Mouse (Mus musculus): ENCODE results near the gene Xylt2. TPM values are rescaled to one million over a fixed set of nuclear protein-coding genes. Genes with fewer than 3 reads are reported as not detected.
"Not testable (repeated sequence)": the region's sequence is repeated elsewhere in the genome, so short reads cannot be mapped to it uniquely, and the experiment has no call there.

Xylt2 gene
- polyA plus RNA-seq, 1 experiment from 2014 or later: 17.5 TPM

GRCm38 (mm10) chr11:94653663-94654436 is 23.5 kb downstream of the Xylt2 start, which contains the start of the genes Mrpl27 and Eme1:
Mrpl27 (plus strand) TSS chr11:94653767.
Eme1 (minus strand) TSS chr11:94653964.
- ATAC-seq (ENCODE audit: low read depth): peak; percentile 92
- Histone ChIP-seq H3K27ac (ENCODE audit: low read length) (peak within 1 kb of the TSS; percentile 93), H3K36me3 (ENCODE audit: control insufficient read depth, insufficient read depth, low read length) (peaks cover 14% of the 10 kb centered on the region), H3K27me3 (ENCODE audit: control insufficient read depth, insufficient read depth, low read depth, low read length) (no peaks in the 10 kb centered on the region), H3K9me3 (ENCODE audit: control insufficient read depth, low read length) (no peaks in the 10 kb centered on the region), H3K4me2 (ENCODE audit: low read depth, low read length) (peak within 1 kb of the TSS; percentile 91), H3K9ac (ENCODE audit: low read length) (peak within 1 kb of the TSS; percentile 77), H3K4me3 (ENCODE audit: low read length) (peak within 1 kb of the TSS; percentile 78), H3K4me1 (replicated peaks; ENCODE audit: control insufficient read depth, insufficient read depth, low read length) (peaks cover 13% of the 10 kb centered on the region)
- WGBS: under 1% methylated on average over 32 of the region's 32 CpGs

GRCm38 (mm10) chr11:94652973-94653372 is 24.3 kb downstream of the Xylt2 start:
- no peak overlapping the region for H3K27ac ChIP-seq (ENCODE audit: low read length)
- peaks cover 14% of the 10 kb centered on the region for H3K36me3 ChIP-seq (ENCODE audit: control insufficient read depth, insufficient read depth, low read length)
- 41% methylated on average over 8 of the region's 8 CpGs for WGBS

DNA sequence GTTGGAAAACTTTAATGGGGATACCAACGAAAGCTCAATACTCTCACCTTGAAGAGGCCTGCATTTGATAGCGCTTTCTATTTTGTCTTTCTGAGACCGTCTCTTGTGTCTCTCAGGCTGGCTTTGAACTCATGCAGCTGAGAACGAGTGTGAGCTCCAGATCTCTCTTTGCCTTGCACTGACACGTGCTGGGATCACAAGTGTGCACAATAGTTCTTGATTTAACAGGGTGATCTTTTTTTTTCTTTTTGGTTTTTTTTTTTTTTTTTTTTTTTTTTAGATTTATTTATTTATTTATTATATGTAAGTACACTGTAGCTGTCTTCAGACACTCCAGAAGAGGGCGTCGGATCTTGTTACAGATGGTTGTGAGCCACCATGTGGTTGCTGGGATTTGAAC is 26.1 kb downstream of the Xylt2 start:
- H3K27me3 ChIP-seq (ENCODE audit: control insufficient read depth, insufficient read depth, low read depth, low read length): not testable (repeated sequence)

More at GRCm38 (mm10) chr11:94652973-94653372, 24.3 kb downstream of the Xylt2 start:
- Histone ChIP-seq H3K9ac (ENCODE audit: low read length) (peak overlapping the region; percentile 77), H3K4me3 (ENCODE audit: low read length) (peak overlapping the region; percentile 78), H3K9me3 (ENCODE audit: control insufficient read depth, low read length) (no peaks in the 10 kb centered on the region), H3K4me1 (replicated peaks; ENCODE audit: control insufficient read depth, insufficient read depth, low read length) (peaks cover 13% of the 10 kb centered on the region), H3K4me2 (ENCODE audit: low read depth, low read length) (peak overlapping the region; percentile 76), H3K27me3 (ENCODE audit: control insufficient read depth, insufficient read depth, low read depth, low read length) (no peaks in the 10 kb centered on the region)
- ATAC-seq (ENCODE audit: low read depth): no peak

GRCm38 (mm10) chr11:94646457-94646856 is 30.9 kb downstream of the Xylt2 start:
- Histone ChIP-seq H3K4me1 (replicated peaks; ENCODE audit: control insufficient read depth, insufficient read depth, low read length) (no peaks in the 10 kb centered on the region), H3K36me3 (ENCODE audit: control insufficient read depth, insufficient read depth, low read length) (peaks cover 60% of the 10 kb centered on the region), H3K27ac (ENCODE audit: low read length) (no peak overlapping the region), H3K4me2 (ENCODE audit: low read depth, low read length) (no peak overlapping the region), H3K27me3 (ENCODE audit: control insufficient read depth, insufficient read depth, low read depth, low read length) (no peaks in the 10 kb centered on the region), H3K4me3 (ENCODE audit: low read length) (no peak overlapping the region), H3K9ac (ENCODE audit: low read length) (no peak overlapping the region), H3K9me3 (ENCODE audit: control insufficient read depth, low read length) (no peaks in the 10 kb centered on the region)
- WGBS: 92% methylated on average over 4 of the region's 4 CpGs
- no peak for ATAC-seq (ENCODE audit: low read depth)

More for the DNA sequence above, 26.1 kb downstream of the Xylt2 start:
- not testable (repeated sequence) for ATAC-seq (ENCODE audit: low read depth); H3K27ac ChIP-seq (ENCODE audit: low read length); H3K9ac ChIP-seq (ENCODE audit: low read length); H3K4me2 ChIP-seq (ENCODE audit: low read depth, low read length); H3K4me3 ChIP-seq (ENCODE audit: low read length); H3K9me3 ChIP-seq (ENCODE audit: control insufficient read depth, low read length)
- Histone ChIP-seq H3K36me3 (ENCODE audit: control insufficient read depth, insufficient read depth, low read length) (peaks cover 29% of the 10 kb centered on the region), H3K4me1 (replicated peaks; ENCODE audit: control insufficient read depth, insufficient read depth, low read length) (peaks cover 13% of the 10 kb centered on the region)
- 95% methylated on average over 5 of the region's 7 CpGs for WGBS

- Histone ChIP-seq H3K27me3 (ENCODE audit: control insufficient read depth, insufficient read depth, low read depth, low read length) (no peaks in the 10 kb centered on the region), H3K4me1 (replicated peaks; ENCODE audit: control insufficient read depth, insufficient read depth, low read length) (no peaks in the 10 kb centered on the region), H3K9me3 (ENCODE audit: control insufficient read depth, low read length) (no peaks in the 10 kb centered on the region), H3K36me3 (ENCODE audit: control insufficient read depth, insufficient read depth, low read length) (peaks cover 62% of the 10 kb centered on the region), H3K4me2 (ENCODE audit: low read depth, low read length) (no peak overlapping the region), H3K9ac (ENCODE audit: low read length) (no peak overlapping the region), H3K27ac (ENCODE audit: low read length) (no peak overlapping the region), H3K4me3 (ENCODE audit: low read length) (no peak overlapping the region)
- 81% methylated on average over 8 of the region's 8 CpGs for WGBS
- no peak for ATAC-seq (ENCODE audit: low read depth)
Observed at GRCm38 (mm10) chr11:94644461-94645219, 32.7 kb downstream of the Xylt2 start.

- H3K36me3 ChIP-seq (ENCODE audit: control insufficient read depth, insufficient read depth, low read length): peaks cover 66% of the 10 kb centered on the region
- no peak overlapping the region for H3K9ac ChIP-seq (ENCODE audit: low read length)
- ATAC-seq (ENCODE audit: low read depth): no peak
- peaks cover 8% of the 10 kb centered on the region; the same call in 1 of the 2 replicates for H3K4me1 ChIP-seq (replicated peaks; ENCODE audit: control insufficient read depth, insufficient read depth, low read length)
- no peak overlapping the region for H3K27ac ChIP-seq (ENCODE audit: low read length)
- 90% methylated on average over 5 of the region's 5 CpGs for WGBS
- H3K4me3 ChIP-seq (ENCODE audit: low read length): no peak overlapping the region
- no peaks in the 10 kb centered on the region for H3K27me3 ChIP-seq (ENCODE audit: control insufficient read depth, insufficient read depth, low read depth, low read length)
- no peak overlapping the region for H3K4me2 ChIP-seq (ENCODE audit: low read depth, low read length)
- no peaks in the 10 kb centered on the region for H3K9me3 ChIP-seq (ENCODE audit: control insufficient read depth, low read length)
Observed at GRCm38 (mm10) chr11:94634431-94634830, 42.9 kb downstream of the Xylt2 start.

- no peak for ATAC-seq (ENCODE audit: low read depth)
- H3K36me3 ChIP-seq (ENCODE audit: control insufficient read depth, insufficient read depth, low read length): peaks cover 53% of the 10 kb centered on the region
- 85% methylated on average over 8 of the region's 8 CpGs for WGBS
Observed at GRCm38 (mm10) chr11:94632988-94633387, 44.3 kb downstream of the Xylt2 start.

GRCm38 (mm10) chr11:94631969-94632368 is 45.3 kb downstream of the Xylt2 start:
- no peak overlapping the region for H3K9ac ChIP-seq (ENCODE audit: low read length)
- no peaks in the 10 kb centered on the region for H3K9me3 ChIP-seq (ENCODE audit: control insufficient read depth, low read length)
- no peak overlapping the region for H3K27ac ChIP-seq (ENCODE audit: low read length)
- no peak overlapping the region for H3K4me3 ChIP-seq (ENCODE audit: low read length)
- WGBS: 97% methylated on average over 5 of the region's 5 CpGs
- H3K36me3 ChIP-seq (ENCODE audit: control insufficient read depth, insufficient read depth, low read length): peaks cover 46% of the 10 kb centered on the region
- H3K4me1 ChIP-seq (replicated peaks; ENCODE audit: control insufficient read depth, insufficient read depth, low read length): peaks cover 8% of the 10 kb centered on the region; the same call in 1 of the 2 replicates
- H3K27me3 ChIP-seq (ENCODE audit: control insufficient read depth, insufficient read depth, low read depth, low read length): no peaks in the 10 kb centered on the region
- no peak for ATAC-seq (ENCODE audit: low read depth)
- H3K4me2 ChIP-seq (ENCODE audit: low read depth, low read length): no peak overlapping the region

More at GRCm38 (mm10) chr11:94632988-94633387, 44.3 kb downstream of the Xylt2 start:
- Histone ChIP-seq H3K4me2 (ENCODE audit: low read depth, low read length) (no peak overlapping the region), H3K4me1 (replicated peaks; ENCODE audit: control insufficient read depth, insufficient read depth, low read length) (peaks cover 8% of the 10 kb centered on the region; the same call in 1 of the 2 replicates), H3K4me3 (ENCODE audit: low read length) (no peak overlapping the region), H3K9ac (ENCODE audit: low read length) (no peak overlapping the region), H3K27ac (ENCODE audit: low read length) (no peak overlapping the region), H3K9me3 (ENCODE audit: control insufficient read depth, low read length) (no peaks in the 10 kb centered on the region), H3K27me3 (ENCODE audit: control insufficient read depth, insufficient read depth, low read depth, low read length) (no peaks in the 10 kb centered on the region)
